Mouse (Mus musculus) lung, postnatal 36 days (tissue): ENCODE results near the gene Slc28a3.
A peak's percentile ranks its signal among the peaks of the same experiment; 100 is the strongest.

Source experiments
- DNase-seq: peaks from one replicate; pipeline ENCODE4 v3.0.0; 2022; ENCODE audit warnings: mixed read lengths

Gene Slc28a3

GRCm38 (mm10) chr13:58520580-58521330 lies 89.9 kb downstream of the Slc28a3 start:
- no peak for DNase-seq

- DNase-seq: no peak
Measured at GRCm38 (mm10) chr13:58520028-58520427, 90.6 kb downstream of the Slc28a3 start.

- no peak for DNase-seq
Measured at GRCm38 (mm10) chr13:58516277-58516676, 94.4 kb downstream of the Slc28a3 start.

- no peak for DNase-seq
Measured at GRCm38 (mm10) chr13:58515635-58516034, 95.0 kb downstream of the Slc28a3 start.

GRCm38 (mm10) chr13:58514147-58514727 lies 96.4 kb downstream of the Slc28a3 start:
- DNase-seq: peak; percentile 49

GRCm38 (mm10) chr13:58511926-58512325 lies 98.8 kb downstream of the Slc28a3 start:
- no peak for DNase-seq

- no peak for DNase-seq
Measured at GRCm38 (mm10) chr13:58511248-58511647, 99.4 kb downstream of the Slc28a3 start.

- no peak for DNase-seq
Measured at GRCm38 (mm10) chr13:58509241-58509640, 101.4 kb downstream of the Slc28a3 start.

- peak; percentile 64 for DNase-seq
Measured at GRCm38 (mm10) chr13:58503610-58504009, 107.1 kb downstream of the Slc28a3 start.

GRCm38 (mm10) chr13:58497809-58498208 lies 112.9 kb downstream of the Slc28a3 start:
- DNase-seq: no peak
